Mouse (Mus musculus): ENCODE data around the gene Tbl1xr1.

The Tbl1xr1 gene

GRCm38 (mm10) chr3:22204186-22204585, 127.7 kb downstream of the Tbl1xr1 start:
- no peak for DNase-seq (ENCODE audit: low spot score)

GRCm38 (mm10) chr3:22221557-22221956, 145.1 kb downstream of the Tbl1xr1 start:
- DNase-seq (ENCODE audit: low spot score): no peak

- no peak for DNase-seq (ENCODE audit: low spot score)
Observed at GRCm38 (mm10) chr3:22222351-22222750, 145.9 kb downstream of the Tbl1xr1 start.

- no peak for DNase-seq (ENCODE audit: low spot score)
Observed at GRCm38 (mm10) chr3:22223023-22223422, 146.6 kb downstream of the Tbl1xr1 start.

- no peak for DNase-seq (ENCODE audit: low spot score)
Observed at GRCm38 (mm10) chr3:22228052-22228451, 151.6 kb downstream of the Tbl1xr1 start.

- no peak for DNase-seq (ENCODE audit: low spot score)
Observed at GRCm38 (mm10) chr3:22230635-22231034, 154.2 kb downstream of the Tbl1xr1 start.

GRCm38 (mm10) chr3:22238106-22238900, 161.9 kb downstream of the Tbl1xr1 start:
- no peak for DNase-seq (ENCODE audit: low spot score)

All from testis, postnatal 10 days (tissue).